Mouse (Mus musculus) liver, embryonic 14.5 days (tissue): Measurements from ENCODE around the gene Peli2.

ENCODE experiments used
- CTCF ChIP-seq: IDR thresholded peaks from 2 replicates; pipeline ENCODE4 v1.5.1; 2016; ENCODE audit warnings: antibody characterized with exemption, low read depth, control low read depth
- EP300 ChIP-seq: IDR thresholded peaks from 2 replicates; pipeline ENCODE4 v1.6.1; 2016; ENCODE audit warnings: antibody characterized with exemption, low read depth

GRCm38 (mm10) chr14:48128701-48129100, 8.1 kb downstream of the Peli2 start:
- TF ChIP-seq CTCF = no peak
- TF ChIP-seq EP300 = no peak
